Mouse (Mus musculus): ENCODE data around the gene Dok4. TPM values are rescaled to one million over a fixed set of nuclear protein-coding genes. Genes with fewer than 3 reads are reported as not detected.

The Dok4 gene
- total RNA-seq, 1 experiment from 2014 or later = 0.30 TPM

DNA sequence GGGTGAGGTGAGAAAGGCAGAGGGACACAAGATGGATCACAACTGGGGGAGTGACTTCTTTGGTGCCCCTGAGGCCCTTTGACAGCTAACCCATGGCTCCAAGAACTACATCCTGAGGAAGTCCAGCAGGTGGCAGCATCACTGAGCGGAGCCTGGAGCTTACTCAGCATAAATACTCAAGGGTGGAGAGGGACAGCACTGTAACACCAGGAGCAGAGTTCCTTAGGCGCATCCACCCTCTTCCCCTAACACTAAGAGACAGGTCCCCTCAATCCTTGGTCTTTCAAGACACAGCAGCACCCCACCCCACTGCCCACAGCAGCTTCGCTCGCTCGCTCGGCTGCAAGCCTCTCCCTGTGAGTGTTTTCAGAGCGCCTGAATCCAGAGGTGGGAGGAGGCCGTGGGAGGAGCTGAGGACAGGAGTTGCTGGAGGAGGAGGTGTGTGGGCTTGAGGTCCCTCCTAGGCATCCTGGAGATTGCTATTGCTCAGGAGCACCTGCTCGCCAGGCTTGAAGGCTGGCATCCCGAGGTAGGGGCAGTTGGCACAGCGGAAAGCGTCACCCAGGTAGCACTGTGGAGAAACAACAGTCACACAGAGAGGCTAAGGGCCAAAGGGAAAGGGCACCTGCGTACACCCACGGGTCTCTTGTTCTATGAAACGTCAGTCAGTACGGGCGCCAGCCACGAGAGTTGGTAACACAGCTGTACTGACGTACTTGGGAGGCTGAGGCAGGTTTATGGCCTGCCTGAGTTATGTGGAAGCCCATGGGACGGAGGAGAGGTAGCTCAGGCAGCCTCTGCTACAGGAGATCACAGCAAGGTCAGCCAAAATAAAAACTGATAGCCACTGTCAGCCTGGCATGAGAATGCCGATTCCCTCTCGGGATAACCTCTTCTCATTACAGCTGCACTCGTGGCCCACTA lies 53.2 kb downstream of the Dok4 start:
- ATAC-seq (replicated peaks in 1 of 2; ENCODE audit: insufficient read depth in 1 of 2, low FRiP score in 2 of 2, low TSS enrichment in 1 of 2, low read depth in 1 of 2, poor library complexity in 2 of 2, severe bottlenecking in 2 of 2) = peak; percentile 81 to 83

DNA sequence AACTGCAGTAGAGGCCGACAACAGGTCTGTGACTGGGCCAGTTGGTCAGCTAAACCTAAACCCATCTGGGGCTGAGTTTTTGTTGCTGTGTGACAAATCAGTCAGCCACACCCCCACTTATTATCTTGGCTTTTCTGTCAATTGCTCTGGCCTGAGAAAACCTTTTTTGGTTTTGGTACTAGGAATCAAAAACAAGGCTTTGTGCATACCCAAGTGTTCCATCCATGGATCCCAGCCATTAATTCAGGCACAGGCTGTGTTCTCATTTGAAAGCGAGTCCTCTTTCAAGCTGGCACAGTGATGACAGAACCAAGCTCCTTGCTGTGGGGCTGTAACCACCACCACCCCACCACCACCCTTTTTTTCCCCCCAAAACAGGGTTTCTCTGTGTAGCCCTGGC lies 54.7 kb downstream of the Dok4 start:
- ATAC-seq (replicated peaks in 1 of 2; ENCODE audit: insufficient read depth in 1 of 2, low FRiP score in 2 of 2, low TSS enrichment in 1 of 2, low read depth in 1 of 2, poor library complexity in 2 of 2, severe bottlenecking in 2 of 2) = no peak

DNA sequence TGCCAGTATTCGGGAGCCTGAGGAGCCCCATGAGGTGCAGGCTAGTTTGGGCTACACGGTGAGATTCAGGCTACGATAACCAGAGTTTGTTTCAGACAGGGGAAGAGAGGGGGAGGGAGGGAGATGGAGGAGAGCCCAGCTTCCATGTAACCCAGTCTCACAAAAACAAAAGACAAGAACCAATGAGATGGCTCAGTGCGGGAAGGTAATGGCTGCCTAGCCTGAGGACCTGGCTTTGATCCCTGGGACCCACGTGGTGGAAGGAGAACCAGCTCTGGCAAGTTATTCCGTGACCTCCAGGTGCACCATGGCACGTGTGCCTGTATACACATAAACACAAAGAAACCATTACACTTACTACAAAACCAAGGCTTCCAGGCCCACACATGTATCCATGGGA lies 55.6 kb downstream of the Dok4 start:
- ATAC-seq (replicated peaks in 1 of 2; ENCODE audit: insufficient read depth in 1 of 2, low FRiP score in 2 of 2, low TSS enrichment in 1 of 2, low read depth in 1 of 2, poor library complexity in 2 of 2, severe bottlenecking in 2 of 2) = no peak

DNA sequence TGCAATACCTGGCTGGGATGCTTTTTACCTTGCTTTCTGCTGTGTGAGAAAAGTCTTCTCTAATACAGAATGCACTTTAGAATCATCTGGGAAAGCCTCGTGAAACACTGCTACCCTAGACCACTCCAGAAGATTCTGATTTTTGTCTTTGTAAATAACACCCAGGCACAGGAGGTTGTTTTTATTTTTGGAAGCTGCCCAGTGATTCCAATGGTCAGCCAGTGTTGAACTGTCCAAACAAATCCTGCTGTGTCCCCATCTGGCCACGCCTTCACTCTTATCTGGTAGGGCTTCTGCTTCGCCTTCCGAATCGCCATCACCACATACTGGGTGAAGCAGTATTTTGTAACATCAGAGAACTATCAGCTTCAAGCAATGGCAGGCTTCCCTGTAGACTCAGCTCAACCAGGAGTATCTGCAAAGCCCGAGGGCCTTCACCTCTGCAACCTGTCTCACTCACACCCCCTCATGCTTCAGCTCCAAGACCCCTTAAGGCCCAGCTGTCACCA lies 56.4 kb downstream of the Dok4 start:
- ATAC-seq (replicated peaks in 1 of 2; ENCODE audit: insufficient read depth in 1 of 2, low FRiP score in 2 of 2, low TSS enrichment in 1 of 2, low read depth in 1 of 2, poor library complexity in 2 of 2, severe bottlenecking in 2 of 2) = no peak

DNA sequence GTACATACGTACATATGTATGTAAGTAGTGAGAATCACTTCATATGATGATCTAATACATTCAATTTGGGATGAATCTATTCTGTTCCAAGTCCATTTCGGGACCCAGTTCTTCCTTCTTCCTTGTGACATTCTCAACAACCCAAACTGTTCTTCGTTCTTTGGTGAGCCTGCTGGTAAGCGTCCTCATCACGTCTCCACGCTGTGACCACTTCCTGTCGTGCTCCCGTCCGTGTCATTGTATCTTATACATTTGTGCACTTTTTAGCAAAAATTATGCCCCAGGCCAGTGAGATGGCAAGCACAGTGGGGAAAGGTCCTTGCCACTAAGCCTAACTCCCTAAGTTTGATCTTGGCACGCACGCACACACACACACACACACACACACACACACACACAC lies 58.2 kb downstream of the Dok4 start:
- ATAC-seq (replicated peaks in 1 of 2; ENCODE audit: insufficient read depth in 1 of 2, low FRiP score in 2 of 2, low TSS enrichment in 1 of 2, low read depth in 1 of 2, poor library complexity in 2 of 2, severe bottlenecking in 2 of 2) = no peak

DNA sequence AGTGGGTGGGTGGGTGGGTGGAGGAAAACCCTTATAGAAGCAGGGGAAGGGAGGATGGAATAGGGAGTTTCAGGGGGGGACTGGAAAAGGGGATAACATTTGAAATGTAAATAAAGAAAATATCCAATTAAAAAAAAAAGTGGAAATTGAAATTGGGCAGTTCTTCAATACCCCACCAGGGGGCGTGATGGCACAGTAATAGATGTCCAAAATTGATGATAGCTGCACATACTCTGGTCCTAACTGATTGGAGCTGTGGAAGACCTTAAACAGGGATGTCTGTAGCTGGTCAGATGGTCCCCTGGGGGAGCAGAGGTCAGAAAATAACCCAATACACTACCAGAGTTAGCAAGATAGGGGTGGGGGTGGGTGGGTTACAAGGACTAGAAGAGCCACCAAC lies 61.6 kb downstream of the Dok4 start:
- ATAC-seq (replicated peaks in 1 of 2; ENCODE audit: insufficient read depth in 1 of 2, low FRiP score in 2 of 2, low TSS enrichment in 1 of 2, low read depth in 1 of 2, poor library complexity in 2 of 2, severe bottlenecking in 2 of 2) = 0 out of 4 replicates have a peak, but pooled peaks of 1 of the 2 experiments have one; percentile 9

Other genes with a start within 250 kb of the Dok4 start
- gene Arl2bp, start 209.7 kb downstream of the Dok4 start, total RNA-seq (2017) = 96.4 and 129 TPM in 2 replicates
- gene Pllp, start 180.1 kb downstream of the Dok4 start, total RNA-seq (2017) = 0.50 TPM in 1 of 2 replicates, not detected in the other
- gene Ccl22, start 130.7 kb downstream of the Dok4 start, total RNA-seq (2017) = not detected in 2 replicates
- gene Cx3cl1, start 104.3 kb downstream of the Dok4 start, total RNA-seq (2017) = 0.55 and 3.3 TPM in 2 replicates
- gene Ccl17, start 65.9 kb downstream of the Dok4 start, total RNA-seq (2017) = not detected in 2 replicates
- gene Coq9, start 38.0 kb downstream of the Dok4 start, total RNA-seq (2017) = 33.1 and 39.4 TPM in 2 replicates
- 24.1 and 49.0 TPM in 2 replicates for gene Ciapin1, start 38.0 kb downstream of the Dok4 start, total RNA-seq (2017)
- 54.9 and 64.7 TPM in 2 replicates for gene Polr2c, start 18.9 kb downstream of the Dok4 start, total RNA-seq (2017)
- gene Ccdc102a, start 41.8 kb upstream of the Dok4 start, total RNA-seq (2017) = 3.4 and 4.9 TPM in 2 replicates
- 0.25 TPM in 1 of 2 replicates, not detected in the other for gene Adgrg5, start 47.4 kb upstream of the Dok4 start, total RNA-seq (2017)
- 565 and 601 TPM in 2 replicates for gene Adgrg1, start 98.4 kb upstream of the Dok4 start, total RNA-seq (2017)
- gene Adgrg3, start 141.4 kb upstream of the Dok4 start, total RNA-seq (2017) = 114 and 161 TPM in 2 replicates
- 5.6 and 10.2 TPM in 2 replicates for gene Drc7, start 178.8 kb upstream of the Dok4 start, total RNA-seq (2017)
- gene Katnb1, start 204.9 kb upstream of the Dok4 start, total RNA-seq (2017) = 15.4 and 32.0 TPM in 2 replicates

Data from hematopoietic stem cell, adult 5-6 weeks (primary cell).